Mouse (Mus musculus): ENCODE data around the gene Fam207a. TPM values are rescaled to one million over a fixed set of nuclear protein-coding genes. Genes with fewer than 3 reads are reported as not detected.

Fam207a gene
- polyA plus RNA-seq, 1 experiment from 2014 or later = 13.8 TPM

DNA sequence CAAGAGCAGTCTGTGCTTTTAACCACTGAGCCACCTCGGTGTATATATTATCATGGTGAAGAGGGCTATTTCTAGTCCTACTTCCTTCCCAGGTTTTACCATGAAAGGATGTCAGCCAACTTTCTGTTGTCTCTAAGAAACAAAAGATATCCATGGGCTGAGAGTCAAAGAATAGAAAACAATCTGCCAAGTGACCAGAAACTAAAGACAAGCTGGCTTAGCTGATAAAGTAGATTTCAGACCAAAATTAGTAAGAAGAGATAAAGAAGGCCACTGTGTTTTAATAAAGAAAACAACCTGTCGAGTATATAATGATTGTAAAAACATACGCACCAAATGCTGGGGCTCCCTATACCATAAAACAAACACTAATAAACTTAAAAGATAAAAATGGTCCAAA lies 38.7 kb downstream of the Fam207a start:
- no peaks in the 10 kb centered on the region for H3K27me3 ChIP-seq (ENCODE audit: control insufficient read depth, insufficient read depth, low read depth, low read length)
- H3K27ac ChIP-seq (ENCODE audit: low read length) = no peak overlapping the region
- H3K9ac ChIP-seq (ENCODE audit: low read depth, low read length) = no peak overlapping the region
- H3K9me3 ChIP-seq (replicated peaks; ENCODE audit: control insufficient read depth, low read length) = no peaks in the 10 kb centered on the region
- no peaks in the 10 kb centered on the region for H3K4me1 ChIP-seq (ENCODE audit: control insufficient read depth, low read depth, low read length)
- H3K36me3 ChIP-seq (ENCODE audit: control insufficient read depth, insufficient read depth) = no peaks in the 10 kb centered on the region
- ATAC-seq (ENCODE audit: low read depth) = no peak
- 46% methylated on average over 3 of the region's 3 CpGs for WGBS (ENCODE audit: insufficient replicate concordance)
- H3K4me3 ChIP-seq (ENCODE audit: low read depth, low read length) = no peak overlapping the region
- no peak overlapping the region for H3K4me2 ChIP-seq (ENCODE audit: low read depth, low read length)

DNA sequence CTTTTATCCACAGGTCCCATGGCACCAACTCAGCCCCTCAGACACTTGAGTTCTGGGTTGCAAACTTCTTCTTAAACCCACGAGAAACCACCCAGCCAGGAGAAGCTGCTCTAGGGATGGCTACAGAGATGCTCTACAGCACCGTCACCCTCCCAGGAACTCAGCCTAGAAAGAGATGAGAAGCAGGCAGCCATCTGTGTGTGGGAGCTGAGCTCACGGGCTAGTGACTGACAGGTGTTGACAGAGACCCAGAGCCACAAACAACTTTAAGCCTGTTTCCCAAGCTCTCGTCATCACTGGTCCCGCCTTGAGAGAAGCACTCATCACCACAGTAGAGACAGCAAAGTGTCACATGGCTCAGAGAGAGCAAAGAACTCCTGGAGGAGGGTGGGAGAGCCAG lies 43.4 kb downstream of the Fam207a start:
- WGBS (ENCODE audit: insufficient replicate concordance) = 52% methylated on average over 5 of the region's 5 CpGs
- Histone ChIP-seq H3K27me3 (ENCODE audit: control insufficient read depth, insufficient read depth, low read depth, low read length) (no peaks in the 10 kb centered on the region), H3K9me3 (replicated peaks; ENCODE audit: control insufficient read depth, low read length) (no peaks in the 10 kb centered on the region), H3K4me3 (ENCODE audit: low read depth, low read length) (no peak overlapping the region), H3K27ac (ENCODE audit: low read length) (no peak overlapping the region), H3K4me1 (ENCODE audit: control insufficient read depth, low read depth, low read length) (no peaks in the 10 kb centered on the region), H3K4me2 (ENCODE audit: low read depth, low read length) (no peak overlapping the region), H3K9ac (ENCODE audit: low read depth, low read length) (no peak overlapping the region), H3K36me3 (ENCODE audit: control insufficient read depth, insufficient read depth) (no peaks in the 10 kb centered on the region)
- no peak for ATAC-seq (ENCODE audit: low read depth)

DNA sequence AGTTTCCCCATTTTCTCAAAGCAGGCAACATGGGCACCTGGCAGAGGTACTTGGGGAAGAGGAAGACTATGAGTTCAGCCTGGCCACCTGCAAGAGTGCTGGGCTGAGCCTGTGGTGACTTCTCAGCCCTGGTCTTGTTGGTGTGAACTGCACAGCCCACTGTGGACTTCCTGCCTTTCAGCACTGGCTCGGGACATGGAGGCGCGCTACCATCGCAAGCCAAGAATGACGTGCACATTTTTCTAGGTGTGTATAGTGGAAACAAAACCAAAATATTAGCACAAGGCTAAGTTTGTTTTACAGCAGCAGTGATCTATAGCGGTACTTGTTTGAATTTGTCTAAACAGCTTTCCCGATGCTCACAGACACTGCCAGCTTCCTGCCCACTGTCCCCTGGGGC lies 44.1 kb downstream of the Fam207a start:
- Histone ChIP-seq H3K4me2 (ENCODE audit: low read depth, low read length) (no peak overlapping the region), H3K9ac (ENCODE audit: low read depth, low read length) (no peak overlapping the region), H3K36me3 (ENCODE audit: control insufficient read depth, insufficient read depth) (no peaks in the 10 kb centered on the region), H3K4me3 (ENCODE audit: low read depth, low read length) (no peak overlapping the region), H3K4me1 (ENCODE audit: control insufficient read depth, low read depth, low read length) (no peaks in the 10 kb centered on the region), H3K27ac (ENCODE audit: low read length) (no peak overlapping the region), H3K9me3 (replicated peaks; ENCODE audit: control insufficient read depth, low read length) (no peaks in the 10 kb centered on the region), H3K27me3 (ENCODE audit: control insufficient read depth, insufficient read depth, low read depth, low read length) (no peaks in the 10 kb centered on the region)
- ATAC-seq (ENCODE audit: low read depth) = no peak
- 75% methylated on average over 7 of the region's 7 CpGs for WGBS (ENCODE audit: insufficient replicate concordance)

DNA sequence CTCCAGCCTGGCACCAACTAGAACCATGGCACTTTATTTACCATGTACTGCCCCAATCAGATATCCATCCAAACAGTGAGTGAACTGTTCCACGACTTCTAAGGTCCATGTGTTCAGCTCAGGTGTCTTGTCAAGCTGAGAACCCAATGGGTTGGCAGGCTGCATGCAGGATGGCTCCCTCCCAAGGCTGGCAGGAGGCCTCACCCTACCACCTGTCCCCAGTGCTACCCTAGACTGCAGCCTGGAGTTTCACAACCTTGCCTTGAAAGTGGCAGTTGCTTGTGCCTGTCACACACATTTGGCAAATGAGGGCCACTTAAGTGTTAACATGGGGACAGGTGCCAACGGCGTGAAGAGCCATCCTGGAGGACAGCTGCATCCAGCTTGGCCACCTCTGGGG lies 44.8 kb downstream of the Fam207a start:
- WGBS (ENCODE audit: insufficient replicate concordance) = 58% methylated on average over 3 of the region's 3 CpGs
- H3K9ac ChIP-seq (ENCODE audit: low read depth, low read length) = no peak overlapping the region
- H3K4me2 ChIP-seq (ENCODE audit: low read depth, low read length) = no peak overlapping the region
- no peaks in the 10 kb centered on the region for H3K9me3 ChIP-seq (replicated peaks; ENCODE audit: control insufficient read depth, low read length)
- H3K27ac ChIP-seq (ENCODE audit: low read length) = no peak overlapping the region
- H3K36me3 ChIP-seq (ENCODE audit: control insufficient read depth, insufficient read depth) = no peaks in the 10 kb centered on the region
- no peak overlapping the region for H3K4me3 ChIP-seq (ENCODE audit: low read depth, low read length)
- no peak for ATAC-seq (ENCODE audit: low read depth)
- no peaks in the 10 kb centered on the region for H3K27me3 ChIP-seq (ENCODE audit: control insufficient read depth, insufficient read depth, low read depth, low read length)
- H3K4me1 ChIP-seq (ENCODE audit: control insufficient read depth, low read depth, low read length) = no peaks in the 10 kb centered on the region

DNA sequence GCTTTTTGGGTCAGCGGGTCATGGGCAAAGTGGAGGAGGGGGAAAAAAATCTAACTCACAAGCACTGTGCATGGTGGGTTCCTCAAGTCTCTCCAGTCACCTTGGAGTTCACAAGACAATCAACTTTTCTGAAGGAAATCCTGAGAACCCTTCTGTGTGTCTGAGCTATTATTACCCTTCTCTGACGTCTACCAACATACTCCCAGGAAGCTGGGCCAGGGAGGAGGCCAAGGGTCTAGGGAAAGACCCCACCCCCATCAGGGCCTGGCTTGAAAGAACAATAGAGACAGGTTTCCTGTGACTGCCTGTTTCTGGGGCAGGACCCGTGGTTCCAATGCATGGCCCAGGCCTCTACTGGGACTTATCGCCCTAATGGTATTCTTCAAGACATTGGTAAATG lies 46.9 kb downstream of the Fam207a start:
- H3K9ac ChIP-seq (ENCODE audit: low read depth, low read length) = no peak overlapping the region
- WGBS (ENCODE audit: insufficient replicate concordance) = 50% methylated on average over 4 of the region's 4 CpGs
- no peaks in the 10 kb centered on the region for H3K27me3 ChIP-seq (ENCODE audit: control insufficient read depth, insufficient read depth, low read depth, low read length)
- ATAC-seq (ENCODE audit: low read depth) = no peak
- H3K4me1 ChIP-seq (ENCODE audit: control insufficient read depth, low read depth, low read length) = no peaks in the 10 kb centered on the region
- H3K4me2 ChIP-seq (ENCODE audit: low read depth, low read length) = no peak overlapping the region
- H3K27ac ChIP-seq (ENCODE audit: low read length) = no peak overlapping the region
- no peaks in the 10 kb centered on the region for H3K36me3 ChIP-seq (ENCODE audit: control insufficient read depth, insufficient read depth)
- H3K9me3 ChIP-seq (replicated peaks; ENCODE audit: control insufficient read depth, low read length) = no peaks in the 10 kb centered on the region
- H3K4me3 ChIP-seq (ENCODE audit: low read depth, low read length) = no peak overlapping the region

DNA sequence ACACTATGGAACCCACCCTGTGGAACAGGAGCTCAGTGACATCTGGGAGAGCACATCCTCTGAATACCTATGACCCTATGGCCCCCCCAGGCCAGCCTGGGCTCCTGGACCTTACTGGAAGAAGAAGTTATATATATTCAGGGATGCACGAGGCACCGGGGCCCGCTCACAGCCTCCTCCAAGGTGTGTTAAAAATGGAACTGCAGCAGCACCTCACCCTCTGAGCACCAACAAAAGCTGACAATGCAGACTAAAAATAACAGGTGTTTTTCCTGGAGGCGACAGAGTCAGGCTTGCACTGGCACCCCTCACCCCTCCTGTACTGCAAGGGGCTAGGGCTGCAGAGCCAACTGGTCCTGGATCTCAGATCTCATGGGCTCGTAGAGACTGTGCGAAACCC lies 48.2 kb downstream of the Fam207a start:
- Histone ChIP-seq H3K27me3 (ENCODE audit: control insufficient read depth, insufficient read depth, low read depth, low read length) (no peaks in the 10 kb centered on the region), H3K4me3 (ENCODE audit: low read depth, low read length) (no peak overlapping the region), H3K4me2 (ENCODE audit: low read depth, low read length) (no peak overlapping the region), H3K36me3 (ENCODE audit: control insufficient read depth, insufficient read depth) (no peaks in the 10 kb centered on the region), H3K4me1 (ENCODE audit: control insufficient read depth, low read depth, low read length) (no peaks in the 10 kb centered on the region), H3K27ac (ENCODE audit: low read length) (no peak overlapping the region), H3K9ac (ENCODE audit: low read depth, low read length) (no peak overlapping the region), H3K9me3 (replicated peaks; ENCODE audit: control insufficient read depth, low read length) (no peaks in the 10 kb centered on the region)
- ATAC-seq (ENCODE audit: low read depth) = no peak
- WGBS (ENCODE audit: insufficient replicate concordance) = 59% methylated on average over 6 of the region's 6 CpGs

DNA sequence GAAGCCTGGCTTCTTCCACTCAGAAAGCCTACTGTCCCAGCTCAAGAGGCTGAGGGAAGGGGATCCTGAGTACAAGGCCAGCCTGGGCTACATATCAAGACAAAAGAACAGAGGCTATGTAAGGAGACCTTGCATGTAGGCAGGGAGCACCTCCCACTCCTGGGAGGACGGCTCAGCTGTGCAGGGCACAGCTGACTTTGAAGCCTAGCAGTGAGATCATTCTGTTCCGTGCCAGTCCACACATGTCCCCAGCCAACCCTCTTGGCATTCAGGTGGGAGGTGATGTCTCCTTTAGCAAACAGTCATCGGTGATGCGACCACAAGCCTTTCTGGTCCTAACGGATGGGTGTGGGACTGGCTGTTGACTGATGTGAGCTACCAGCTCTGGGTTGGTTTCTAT lies 49.7 kb downstream of the Fam207a start:
- ATAC-seq (ENCODE audit: low read depth) = no peak
- Histone ChIP-seq H3K9ac (ENCODE audit: low read depth, low read length) (no peak overlapping the region), H3K4me2 (ENCODE audit: low read depth, low read length) (no peak overlapping the region), H3K36me3 (ENCODE audit: control insufficient read depth, insufficient read depth) (no peaks in the 10 kb centered on the region), H3K4me1 (ENCODE audit: control insufficient read depth, low read depth, low read length) (no peaks in the 10 kb centered on the region), H3K4me3 (ENCODE audit: low read depth, low read length) (no peak overlapping the region), H3K9me3 (replicated peaks; ENCODE audit: control insufficient read depth, low read length) (no peaks in the 10 kb centered on the region), H3K27me3 (ENCODE audit: control insufficient read depth, insufficient read depth, low read depth, low read length) (no peaks in the 10 kb centered on the region), H3K27ac (ENCODE audit: low read length) (no peak overlapping the region)
- 72% methylated on average over 5 of the region's 5 CpGs for WGBS (ENCODE audit: insufficient replicate concordance)

DNA sequence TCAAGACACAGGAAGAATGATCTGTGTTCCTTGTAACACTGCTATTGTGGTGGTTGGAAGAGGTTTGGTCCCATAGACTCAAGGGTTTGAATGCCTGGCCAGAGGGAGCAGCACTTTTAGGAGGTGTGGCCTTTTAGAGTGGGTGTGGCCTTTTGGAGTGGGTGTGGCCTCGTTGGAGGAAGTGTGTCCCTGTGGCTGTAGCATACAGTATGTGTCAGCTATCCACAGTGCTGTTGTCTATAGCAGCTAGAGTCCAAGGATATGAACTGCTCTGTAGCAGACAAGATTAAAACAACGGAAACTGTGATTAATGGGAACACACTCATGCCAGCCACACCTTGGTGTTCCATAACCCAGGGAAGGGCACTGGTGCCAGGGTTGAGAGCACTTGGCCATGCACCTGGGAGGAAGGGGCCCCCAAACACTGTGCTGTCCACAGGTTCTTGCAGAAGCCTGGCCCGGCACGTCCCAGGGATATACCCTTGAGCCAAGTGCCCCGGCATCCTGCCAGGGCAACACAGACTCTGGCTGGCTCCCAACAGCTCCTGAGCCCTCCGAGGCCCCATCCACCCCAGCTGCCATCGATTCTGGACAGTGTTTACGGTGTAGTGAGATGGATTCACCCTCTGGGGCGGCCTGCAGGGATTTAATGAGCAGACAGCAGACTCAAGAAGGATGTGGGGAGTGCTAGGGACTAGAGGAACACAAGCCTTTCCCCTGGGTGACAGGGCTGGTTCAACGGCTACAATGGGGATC lies 51.2 kb downstream of the Fam207a start:
- H3K27me3 ChIP-seq (ENCODE audit: control insufficient read depth, insufficient read depth, low read depth, low read length) = no peaks in the 10 kb centered on the region
- no peak overlapping the region for H3K9ac ChIP-seq (ENCODE audit: low read depth, low read length)
- ATAC-seq (ENCODE audit: low read depth) = peak; percentile 37; the same call in 1 of the 2 replicates
- H3K27ac ChIP-seq (ENCODE audit: low read length) = no peak overlapping the region
- no peaks in the 10 kb centered on the region for H3K9me3 ChIP-seq (replicated peaks; ENCODE audit: control insufficient read depth, low read length)
- H3K4me1 ChIP-seq (ENCODE audit: control insufficient read depth, low read depth, low read length) = no peaks in the 10 kb centered on the region
- 45% methylated on average over 10 of the region's 10 CpGs for WGBS (ENCODE audit: insufficient replicate concordance)
- no peaks in the 10 kb centered on the region for H3K36me3 ChIP-seq (ENCODE audit: control insufficient read depth, insufficient read depth)
- no peak overlapping the region for H3K4me3 ChIP-seq (ENCODE audit: low read depth, low read length)
- no peak overlapping the region for H3K4me2 ChIP-seq (ENCODE audit: low read depth, low read length)

DNA sequence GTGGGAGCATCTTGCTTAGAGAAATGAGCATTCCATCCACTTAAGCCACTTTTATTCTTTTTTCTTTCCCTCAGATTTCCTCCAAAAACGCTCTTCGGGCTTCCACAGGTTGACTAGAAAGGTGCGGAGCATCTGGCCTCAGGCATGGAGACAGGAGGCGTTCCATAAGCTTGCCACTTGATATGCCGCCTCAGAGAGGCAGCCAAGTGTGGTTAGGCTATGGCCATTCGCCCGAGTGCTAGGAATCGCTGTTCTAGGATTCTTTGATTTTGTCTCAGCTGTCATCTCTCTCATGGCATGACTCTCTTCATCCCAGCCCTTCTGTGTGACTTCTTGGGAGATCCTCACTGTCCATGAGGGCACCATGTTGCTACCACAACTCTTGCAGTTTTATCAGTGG lies 54.4 kb downstream of the Fam207a start:
- Histone ChIP-seq H3K27ac (ENCODE audit: low read length) (no peak overlapping the region), H3K9me3 (replicated peaks; ENCODE audit: control insufficient read depth, low read length) (no peaks in the 10 kb centered on the region), H3K36me3 (ENCODE audit: control insufficient read depth, insufficient read depth) (no peaks in the 10 kb centered on the region), H3K27me3 (ENCODE audit: control insufficient read depth, insufficient read depth, low read depth, low read length) (no peaks in the 10 kb centered on the region), H3K4me2 (ENCODE audit: low read depth, low read length) (no peak overlapping the region), H3K4me3 (ENCODE audit: low read depth, low read length) (no peak overlapping the region), H3K4me1 (ENCODE audit: control insufficient read depth, low read depth, low read length) (no peaks in the 10 kb centered on the region), H3K9ac (ENCODE audit: low read depth, low read length) (no peak overlapping the region)
- 63% methylated on average over 8 of the region's 8 CpGs for WGBS (ENCODE audit: insufficient replicate concordance)
- no peak for ATAC-seq (ENCODE audit: low read depth)

Measured in liver, embryonic 16.5 days (tissue).